Mouse (Mus musculus): ENCODE results near the gene Hist1h2af. TPM values are rescaled to one million over a fixed set of nuclear protein-coding genes. Genes with fewer than 3 reads are reported as not detected.
"Not testable (repeated sequence)": the region's sequence is repeated elsewhere in the genome, so short reads cannot be mapped to it uniquely, and the experiment has no call there.

The Hist1h2af gene
- polyA plus RNA-seq, 1 experiment from 2014 or later: 7.8 TPM

GRCm38 (mm10) chr13:23555839-23556416, 22.2 kb downstream of the Hist1h2af start:
- Histone ChIP-seq H3K27ac (replicated peaks; ENCODE audit: low read depth, low read length) (peak overlapping the region; percentile 98), H3K36me3 (replicated peaks; ENCODE audit: control insufficient read depth, insufficient read depth, low read depth, low read length) (no peaks in the 10 kb centered on the region), H3K27me3 (ENCODE audit: control insufficient read depth, insufficient read depth, low read length) (no peaks in the 10 kb centered on the region), H3K9ac (replicated peaks; ENCODE audit: low read length) (peak overlapping the region; percentile 80), H3K9me3 (replicated peaks; ENCODE audit: control insufficient read depth, low read length) (no peaks in the 10 kb centered on the region), H3K4me1 (ENCODE audit: control insufficient read depth, insufficient read depth, low read length) (no peaks in the 10 kb centered on the region), H3K4me2 (ENCODE audit: low read depth, low read length) (peak overlapping the region; percentile 80), H3K4me3 (ENCODE audit: low read depth, low read length) (peak overlapping the region; percentile 64)
- peak; percentile 76 for ATAC-seq (replicated peaks; ENCODE audit: insufficient number of reproducible peaks, low FRiP score, low TSS enrichment, low read depth)
- WGBS: 0% methylated on average over 18 of the region's 18 CpGs
- DNase-seq (ENCODE audit: low spot score): peak; percentile 96

- no peak for DNase-seq (ENCODE audit: low spot score)
- Histone ChIP-seq H3K9ac (replicated peaks; ENCODE audit: low read length) (no peak overlapping the region; the same call in 1 of the 2 replicates), H3K4me2 (ENCODE audit: low read depth, low read length) (peak overlapping the region; percentile 10; the same call in 1 of the 2 replicates), H3K4me3 (ENCODE audit: low read depth, low read length) (no peak overlapping the region), H3K36me3 (replicated peaks; ENCODE audit: control insufficient read depth, insufficient read depth, low read depth, low read length) (no peaks in the 10 kb centered on the region), H3K27me3 (ENCODE audit: control insufficient read depth, insufficient read depth, low read length) (no peaks in the 10 kb centered on the region), H3K27ac (replicated peaks; ENCODE audit: low read depth, low read length) (peak overlapping the region; percentile 72; the same call in 1 of the 2 replicates), H3K9me3 (replicated peaks; ENCODE audit: control insufficient read depth, low read length) (no peaks in the 10 kb centered on the region), H3K4me1 (ENCODE audit: control insufficient read depth, insufficient read depth, low read length) (no peaks in the 10 kb centered on the region)
- 75% methylated on average over 3 of the region's 3 CpGs for WGBS
- no peak for ATAC-seq (replicated peaks; ENCODE audit: insufficient number of reproducible peaks, low FRiP score, low TSS enrichment, low read depth)
These were observed 23.2 kb downstream of the Hist1h2af start for GRCm38 (mm10) chr13:23556906-23557305.

- 20% methylated on average over 2 of the region's 2 CpGs for WGBS
- not testable (repeated sequence) for H3K4me3 ChIP-seq (ENCODE audit: low read depth, low read length); H3K27ac ChIP-seq (replicated peaks; ENCODE audit: low read depth, low read length); H3K36me3 ChIP-seq (replicated peaks; ENCODE audit: control insufficient read depth, insufficient read depth, low read depth, low read length); H3K4me2 ChIP-seq (ENCODE audit: low read depth, low read length); DNase-seq (ENCODE audit: low spot score); H3K9me3 ChIP-seq (replicated peaks; ENCODE audit: control insufficient read depth, low read length); H3K27me3 ChIP-seq (ENCODE audit: control insufficient read depth, insufficient read depth, low read length); H3K9ac ChIP-seq (replicated peaks; ENCODE audit: low read length); ATAC-seq (replicated peaks; ENCODE audit: insufficient number of reproducible peaks, low FRiP score, low TSS enrichment, low read depth); H3K4me1 ChIP-seq (ENCODE audit: control insufficient read depth, insufficient read depth, low read length)
These were observed 27.0 kb downstream of the Hist1h2af start for GRCm38 (mm10) chr13:23560699-23561098.

GRCm38 (mm10) chr13:23561531-23561882, 27.8 kb downstream of the Hist1h2af start:
- not testable (repeated sequence) for DNase-seq (ENCODE audit: low spot score); ATAC-seq (replicated peaks; ENCODE audit: insufficient number of reproducible peaks, low FRiP score, low TSS enrichment, low read depth); H3K9me3 ChIP-seq (replicated peaks; ENCODE audit: control insufficient read depth, low read length); H3K36me3 ChIP-seq (replicated peaks; ENCODE audit: control insufficient read depth, insufficient read depth, low read depth, low read length); H3K4me1 ChIP-seq (ENCODE audit: control insufficient read depth, insufficient read depth, low read length); H3K4me2 ChIP-seq (ENCODE audit: low read depth, low read length); H3K27me3 ChIP-seq (ENCODE audit: control insufficient read depth, insufficient read depth, low read length)
- 0% methylated on average over 2 of the region's 5 CpGs for WGBS
- Histone ChIP-seq H3K9ac (replicated peaks; ENCODE audit: low read length) (peak overlapping the region; percentile 52), H3K4me3 (ENCODE audit: low read depth, low read length) (peak overlapping the region; percentile 30), H3K27ac (replicated peaks; ENCODE audit: low read depth, low read length) (peak overlapping the region; percentile 76)

- peak; percentile 97 for ATAC-seq (replicated peaks; ENCODE audit: insufficient number of reproducible peaks, low FRiP score, low TSS enrichment, low read depth)
- H3K27me3 ChIP-seq (ENCODE audit: control insufficient read depth, insufficient read depth, low read length); H3K36me3 ChIP-seq (replicated peaks; ENCODE audit: control insufficient read depth, insufficient read depth, low read depth, low read length); H3K9me3 ChIP-seq (replicated peaks; ENCODE audit: control insufficient read depth, low read length); H3K4me1 ChIP-seq (ENCODE audit: control insufficient read depth, insufficient read depth, low read length): not testable (repeated sequence)
- peak within 1 kb of the TSS; percentile 95 for H3K27ac ChIP-seq (replicated peaks; ENCODE audit: low read depth, low read length)
- DNase-seq (ENCODE audit: low spot score): peak; percentile 97
- WGBS: under 1% methylated on average over 33 of the region's 67 CpGs
- peak within 1 kb of the TSS; percentile 30 for H3K4me3 ChIP-seq (ENCODE audit: low read depth, low read length)
- peak within 1 kb of the TSS; percentile 62 for H3K4me2 ChIP-seq (ENCODE audit: low read depth, low read length)
- peak within 1 kb of the TSS; percentile 67 for H3K9ac ChIP-seq (replicated peaks; ENCODE audit: low read length)
These were observed 28.4 kb downstream of the Hist1h2af start, which contains the start of gene Hist1h3e for GRCm38 (mm10) chr13:23561883-23562659. TSS of gene Hist1h3e (minus strand) at chr13:23562369.

- ATAC-seq (replicated peaks; ENCODE audit: insufficient number of reproducible peaks, low FRiP score, low TSS enrichment, low read depth): peak; percentile 41; the same call in 1 of the 2 replicates
- H3K4me1 ChIP-seq (ENCODE audit: control insufficient read depth, insufficient read depth, low read length): no peaks in the 10 kb centered on the region
- H3K27ac ChIP-seq (replicated peaks; ENCODE audit: low read depth, low read length): peak overlapping the region; percentile 95
- WGBS: 4% methylated on average over 18 of the region's 18 CpGs
- H3K4me2 ChIP-seq (ENCODE audit: low read depth, low read length): peak overlapping the region; percentile 62
- H3K9me3 ChIP-seq (replicated peaks; ENCODE audit: control insufficient read depth, low read length): no peaks in the 10 kb centered on the region
- peak; percentile 82 for DNase-seq (ENCODE audit: low spot score)
- H3K4me3 ChIP-seq (ENCODE audit: low read depth, low read length): peak overlapping the region; percentile 30
- H3K36me3 ChIP-seq (replicated peaks; ENCODE audit: control insufficient read depth, insufficient read depth, low read depth, low read length): no peaks in the 10 kb centered on the region
- H3K27me3 ChIP-seq (ENCODE audit: control insufficient read depth, insufficient read depth, low read length): no peaks in the 10 kb centered on the region
- H3K9ac ChIP-seq (replicated peaks; ENCODE audit: low read length): peak overlapping the region; percentile 67
These were observed 29.2 kb downstream of the Hist1h2af start for GRCm38 (mm10) chr13:23562699-23563462.

GRCm38 (mm10) chr13:23564482-23564881, 30.8 kb downstream of the Hist1h2af start:
- no peaks in the 10 kb centered on the region for H3K4me1 ChIP-seq (ENCODE audit: control insufficient read depth, insufficient read depth, low read length)
- no peak for ATAC-seq (replicated peaks; ENCODE audit: insufficient number of reproducible peaks, low FRiP score, low TSS enrichment, low read depth)
- no peak overlapping the region for H3K27ac ChIP-seq (replicated peaks; ENCODE audit: low read depth, low read length)
- H3K36me3 ChIP-seq (replicated peaks; ENCODE audit: control insufficient read depth, insufficient read depth, low read depth, low read length): no peaks in the 10 kb centered on the region
- H3K27me3 ChIP-seq (ENCODE audit: control insufficient read depth, insufficient read depth, low read length): no peaks in the 10 kb centered on the region
- no peak overlapping the region for H3K9ac ChIP-seq (replicated peaks; ENCODE audit: low read length)
- H3K4me2 ChIP-seq (ENCODE audit: low read depth, low read length): no peak overlapping the region
- no peaks in the 10 kb centered on the region for H3K9me3 ChIP-seq (replicated peaks; ENCODE audit: control insufficient read depth, low read length)
- WGBS: 85% methylated on average over 2 of the region's 2 CpGs
- no peak for DNase-seq (ENCODE audit: low spot score)
- no peak overlapping the region for H3K4me3 ChIP-seq (ENCODE audit: low read depth, low read length)

Measured in embryonic facial prominence, embryonic 11.5 days (tissue).